Mouse (Mus musculus): Measurements from ENCODE around the gene Fam172a.

- no peak for TF ChIP-seq POLR2A (IDR thresholded peaks at IDR 0.05; ENCODE audit: control insufficient read depth, low read depth, low read length)
- no peak for TF ChIP-seq CTCF (IDR thresholded peaks at IDR 0.05; ENCODE audit: control insufficient read depth, insufficient read depth, insufficient replicate concordance, low read depth, low read length)
Measured at GRCm38 (mm10) chr13:77868314-77868713, 166.5 kb downstream of the Fam172a start.

All from testis, adult 2 months (tissue).